Mouse (Mus musculus) testis, adult 2 months (tissue): ENCODE measurements around the gene Ehd1. TPM values are rescaled to one million over a fixed set of nuclear protein-coding genes. Genes with fewer than 3 reads are reported as not detected.

Experiments
- H3K27ac ChIP-seq: fragments of 200-500 bp; 2 replicates; pipeline ENCODE4 v1.5.1; 2012; ENCODE audit warnings: low read depth, low read length; ENCODE audit not compliant: control insufficient read depth, insufficient read depth
- H3K27me3 ChIP-seq: fragments of 200-500 bp; 2 replicates; pipeline ENCODE4 v1.6.1; 2012; ENCODE audit warnings: mild to moderate bottlenecking, low read length, moderate library complexity; ENCODE audit not compliant: control insufficient read depth, insufficient read depth
- H3K36me3 ChIP-seq: fragments of 200-500 bp; 2 replicates; pipeline ENCODE4 v1.6.1; 2012; ENCODE audit warnings: mild to moderate bottlenecking, low read length; ENCODE audit not compliant: control insufficient read depth, insufficient read depth
- H3K4me1 ChIP-seq: fragments of 200-500 bp; 2 replicates; pipeline ENCODE4 v1.6.1; 2012; ENCODE audit warnings: low read length; ENCODE audit not compliant: control insufficient read depth, insufficient read depth
- H3K4me3 ChIP-seq: fragments of 200-500 bp; 2 replicates; pipeline ENCODE4 v1.5.1; 2012; ENCODE audit warnings: low read depth, mild to moderate bottlenecking, low read length, moderate library complexity, mixed read lengths; ENCODE audit not compliant: control insufficient read depth
- CTCF ChIP-seq: fragments of 200-500 bp; IDR thresholded peaks from 2 replicates; pipeline ENCODE4 v1.5.1; 2012; ENCODE audit warnings: low read depth, mild to moderate bottlenecking, inconsistent platforms, low read length, moderate library complexity; ENCODE audit not compliant: control insufficient read depth, insufficient read depth, insufficient replicate concordance
- POLR2A ChIP-seq: fragments of 200-500 bp; IDR thresholded peaks from 2 replicates; pipeline ENCODE4 v1.6.1; 2012; ENCODE audit warnings: low read depth, mild to moderate bottlenecking, inconsistent platforms, low read length, moderate library complexity; ENCODE audit not compliant: control insufficient read depth
- polyA plus RNA-seq: library from polyadenylated mRNA; depleted of rRNA; stranded (reverse); fragments of >200 nt; gene quantifications from 2 replicates; pipeline ENCODE4 v1.2.3, GENCODE M21; 2012

The Ehd1 gene
- polyA plus RNA-seq, 1 experiment = 521 TPM

GRCm38 (mm10) chr19:6268670-6269132 lies 7.8 kb upstream of the Ehd1 start:
- TF ChIP-seq POLR2A (no peak), CTCF (no peak)
- H3K36me3 ChIP-seq = no peaks in the 10 kb centered on the region
- no peaks in the 10 kb centered on the region for H3K27me3 ChIP-seq
- peaks cover 2% of the 10 kb centered on the region; the same call in 1 of the 2 replicates for H3K4me1 ChIP-seq
- H3K4me3 ChIP-seq = no peak overlapping the region
- H3K27ac ChIP-seq = no peak overlapping the region

GRCm38 (mm10) chr19:6269798-6270475 lies 6.6 kb upstream of the Ehd1 start:
- Histone ChIP-seq H3K27me3 (no peaks in the 10 kb centered on the region), H3K4me1 (peaks cover 4% of the 10 kb centered on the region; the same call in 1 of the 2 replicates), H3K27ac (no peak overlapping the region), H3K4me3 (no peak overlapping the region), H3K36me3 (no peaks in the 10 kb centered on the region)
- TF ChIP-seq CTCF (no peak), POLR2A (no peak)

GRCm38 (mm10) chr19:6270661-6271060 lies 5.9 kb upstream of the Ehd1 start:
- Histone ChIP-seq H3K27ac (no peak overlapping the region), H3K4me3 (no peak overlapping the region), H3K36me3 (no peaks in the 10 kb centered on the region), H3K27me3 (no peaks in the 10 kb centered on the region), H3K4me1 (peaks cover 5% of the 10 kb centered on the region)
- TF ChIP-seq POLR2A (no peak), CTCF (no peak)

DNA sequence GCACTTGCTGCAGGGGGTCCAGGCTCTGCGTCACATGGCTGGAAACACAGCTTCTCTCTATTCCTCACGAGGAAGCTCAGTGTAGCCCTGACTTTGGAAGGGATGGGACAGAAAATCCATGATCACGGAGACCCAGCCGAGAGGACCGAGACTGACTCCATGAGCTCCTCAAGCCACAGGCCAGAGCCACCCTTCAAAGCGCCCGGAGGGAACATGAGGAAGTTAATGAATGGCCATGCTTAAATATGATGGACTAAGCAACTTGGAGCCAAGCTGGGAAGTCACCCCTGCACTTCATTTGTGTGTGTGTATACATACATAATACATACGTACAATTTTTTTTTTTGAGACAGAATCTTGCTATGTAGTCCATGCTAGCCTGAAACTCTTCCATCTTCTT lies 5.3 kb upstream of the Ehd1 start:
- Histone ChIP-seq H3K27me3 (no peaks in the 10 kb centered on the region), H3K4me3 (no peak overlapping the region), H3K36me3 (no peaks in the 10 kb centered on the region), H3K4me1 (peaks cover 6% of the 10 kb centered on the region), H3K27ac (no peak overlapping the region)
- TF ChIP-seq POLR2A (no peak), CTCF (no peak)

GRCm38 (mm10) chr19:6272053-6272452 lies 4.5 kb upstream of the Ehd1 start:
- TF ChIP-seq CTCF = no peak
- TF ChIP-seq POLR2A = no peak
- H3K27ac ChIP-seq = no peak overlapping the region
- H3K4me3 ChIP-seq = no peak overlapping the region
- no peaks in the 10 kb centered on the region for H3K27me3 ChIP-seq
- peaks cover 6% of the 10 kb centered on the region for H3K4me1 ChIP-seq
- H3K36me3 ChIP-seq = no peaks in the 10 kb centered on the region

DNA sequence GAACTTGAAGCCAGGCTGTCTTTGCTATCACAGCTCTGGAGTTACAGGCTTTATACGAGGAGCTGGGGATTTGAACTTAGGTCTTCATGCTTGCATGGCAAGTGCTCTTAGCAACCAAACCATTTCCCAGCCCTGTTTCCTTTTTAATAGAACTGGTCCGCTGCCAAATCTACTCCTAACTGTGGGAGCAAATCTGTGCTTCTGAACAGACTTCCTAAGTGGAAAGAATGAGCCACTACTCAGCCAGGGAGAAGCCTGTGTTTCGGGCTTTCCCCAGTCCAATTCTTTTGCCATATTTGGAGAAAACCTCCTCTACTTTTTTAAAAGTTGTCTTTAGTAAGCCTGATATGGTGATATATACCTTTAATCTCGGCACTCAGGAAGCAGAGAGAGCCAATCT lies 3.8 kb upstream of the Ehd1 start:
- Histone ChIP-seq H3K4me3 (no peak overlapping the region), H3K27ac (no peak overlapping the region), H3K27me3 (no peaks in the 10 kb centered on the region), H3K4me1 (peaks cover 10% of the 10 kb centered on the region), H3K36me3 (no peaks in the 10 kb centered on the region)
- TF ChIP-seq POLR2A = no peak
- no peak for TF ChIP-seq CTCF

DNA sequence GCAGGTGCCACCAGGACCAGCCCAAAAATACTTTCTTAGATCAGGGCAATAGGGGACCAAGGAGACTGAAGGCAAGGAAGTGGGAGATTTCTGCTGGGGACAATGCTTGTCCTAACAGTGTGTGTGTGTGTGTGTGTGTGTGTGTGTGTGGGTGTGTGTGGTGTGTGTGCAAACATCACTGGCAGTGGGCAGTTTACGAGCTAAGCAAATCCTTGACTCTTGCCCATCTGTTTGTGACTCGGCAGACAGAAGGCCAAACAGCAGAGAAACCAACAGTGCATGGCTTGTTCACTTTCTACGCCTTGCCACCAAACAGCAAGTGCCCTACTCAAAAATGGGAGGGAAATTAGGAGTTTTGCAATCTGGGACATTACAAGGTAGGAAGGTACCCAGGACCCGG lies 2.9 kb upstream of the Ehd1 start:
- no peaks in the 10 kb centered on the region for H3K27me3 ChIP-seq
- TF ChIP-seq CTCF (no peak), POLR2A (no peak)
- peak overlapping the region; percentile 55; the same call in 1 of the 2 replicates for H3K4me3 ChIP-seq
- H3K4me1 ChIP-seq = peaks cover 10% of the 10 kb centered on the region
- H3K36me3 ChIP-seq = no peaks in the 10 kb centered on the region; the same call in 1 of the 2 replicates
- H3K27ac ChIP-seq = no peak overlapping the region

DNA sequence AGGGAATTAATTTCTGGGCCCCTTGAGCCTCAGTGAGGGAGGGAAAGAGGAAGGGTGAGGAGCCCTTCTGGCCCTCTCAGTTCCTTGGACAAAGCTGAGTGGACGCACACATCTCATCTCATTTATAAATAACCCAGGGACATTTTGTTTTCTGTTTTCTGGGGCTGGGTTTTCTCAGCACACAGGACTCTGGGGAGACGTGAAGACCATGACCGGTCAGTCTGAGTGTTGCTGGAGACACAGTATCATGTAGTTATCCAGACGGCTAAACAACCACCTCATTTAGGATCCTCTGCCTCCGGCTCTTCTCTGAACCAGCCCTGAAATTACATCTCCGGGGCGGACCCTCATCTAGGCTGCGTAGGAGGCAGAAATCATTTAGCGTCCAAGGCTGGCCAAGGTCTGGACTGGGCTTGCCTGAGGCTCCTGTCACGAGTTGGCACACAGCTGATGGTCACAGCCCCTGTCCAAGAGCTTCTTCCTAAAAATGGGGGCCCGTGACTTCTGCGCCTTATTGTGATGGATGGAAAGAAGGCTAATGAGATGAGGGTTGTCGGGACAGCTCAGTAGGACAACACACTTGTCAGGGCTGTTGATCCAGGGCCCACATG lies 2.4 kb upstream of the Ehd1 start:
- Histone ChIP-seq H3K4me3 (peak overlapping the region; percentile 55), H3K27me3 (no peaks in the 10 kb centered on the region), H3K36me3 (no peaks in the 10 kb centered on the region; the same call in 1 of the 2 replicates), H3K27ac (peak overlapping the region; percentile 46; the same call in 1 of the 2 replicates), H3K4me1 (peaks cover 10% of the 10 kb centered on the region)
- no peak for TF ChIP-seq POLR2A
